10 mouse cellular contexts compared by ENCODE assay signal in the genomic region with DNA sequence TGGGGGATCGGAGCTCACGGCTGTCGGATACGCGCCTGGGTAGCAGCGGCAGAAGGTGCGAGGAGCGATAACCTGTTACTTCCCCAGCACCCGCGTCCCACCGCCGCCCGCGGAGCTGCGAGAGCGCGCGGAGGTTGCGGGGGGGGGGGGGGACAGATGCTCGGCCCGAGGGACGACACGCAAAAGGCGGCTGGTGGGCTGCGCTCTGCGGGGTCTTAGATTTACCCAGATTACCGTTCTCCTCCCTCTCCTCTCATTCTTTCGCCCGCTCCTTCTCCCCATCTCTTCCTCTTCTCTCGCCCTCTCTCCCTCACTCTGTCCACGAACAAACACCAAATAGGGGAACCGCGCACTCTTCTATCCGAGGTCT. TPM values are rescaled to one million over a fixed set of nuclear protein-coding genes. Genes with fewer than 3 reads are reported as not detected.
DNase-seq lines count a peak whose midpoint lies in the region; ATAC-seq and TF ChIP-seq lines count a peak whose summit lies in the region.
"Had no signal": no experiment of that assay in that cellular context is flagged by ENCODE, and none has a peak within 500 bp of the region (broad histone marks: within the 10 kb centered on the region; RNA-seq: fewer than 3 reads in every experiment).

No protein-coding gene starts in this region.

- no peaks in the 10 kb centered on the region for H3K9me3 ChIP-seq in kidney, postnatal 0 days (replicated peaks; ENCODE audit: low read length)
- no peaks in the 10 kb centered on the region for H3K9me3 ChIP-seq in embryonic facial prominence, embryonic 11.5 days (replicated peaks; ENCODE audit: control insufficient read depth, low read length)
- no peaks in the 10 kb centered on the region for H3K9me3 ChIP-seq in hindbrain, embryonic 14.5 days (ENCODE audit: control insufficient read depth, low read length)
- H3K9me3 ChIP-seq in midbrain, postnatal 0 days (ENCODE audit: low read length), result no peaks in the 10 kb centered on the region

- H3K27me3 ChIP-seq in kidney, postnatal 0 days (ENCODE audit: insufficient read depth, low read length), result peaks cover 86% of the 10 kb centered on the region
- peaks cover 76% of the 10 kb centered on the region for H3K27me3 ChIP-seq in embryonic facial prominence, embryonic 11.5 days (ENCODE audit: control insufficient read depth, insufficient read depth, low read length)
- H3K27me3 ChIP-seq in hindbrain, embryonic 14.5 days (ENCODE audit: control insufficient read depth, insufficient read depth, low read length), result peaks cover 82% of the 10 kb centered on the region
- H3K27me3 ChIP-seq in midbrain, postnatal 0 days (ENCODE audit: insufficient read depth, low read length), result peaks cover 18% of the 10 kb centered on the region

- no peaks in the 10 kb centered on the region for H3K36me3 ChIP-seq in kidney, postnatal 0 days (ENCODE audit: insufficient read depth, low read length)
- H3K36me3 ChIP-seq in embryonic facial prominence, embryonic 11.5 days (replicated peaks; ENCODE audit: control insufficient read depth, insufficient read depth, low read depth, low read length), result no peaks in the 10 kb centered on the region
- no peaks in the 10 kb centered on the region for H3K36me3 ChIP-seq in hindbrain, embryonic 14.5 days (replicated peaks; ENCODE audit: control insufficient read depth, insufficient read depth)
- no peaks in the 10 kb centered on the region for H3K36me3 ChIP-seq in midbrain, postnatal 0 days (ENCODE audit: insufficient read depth, low read length)

- TF ChIP-seq CTCF in kidney, postnatal 0 days (IDR thresholded peaks at IDR 0.05; ENCODE audit: low read depth), result no peak
- no peak for TF ChIP-seq CTCF in midbrain, postnatal 0 days (IDR thresholded peaks at IDR 0.05)

- peak overlapping the region; percentile 28 for H3K4me3 ChIP-seq in kidney, postnatal 0 days (replicated peaks; ENCODE audit: low read depth, low read length)
- H3K4me3 ChIP-seq in embryonic facial prominence, embryonic 11.5 days (ENCODE audit: low read depth, low read length), result peak overlapping the region; percentile 23
- H3K4me3 ChIP-seq in hindbrain, embryonic 14.5 days (replicated peaks; ENCODE audit: low read length), result peak overlapping the region; percentile 55
- peak overlapping the region; percentile 48 for H3K4me3 ChIP-seq in midbrain, postnatal 0 days (ENCODE audit: low read depth, low read length)

- ATAC-seq in kidney, postnatal 0 days (replicated peaks; ENCODE audit: low FRiP score, low read depth), result no peak
- ATAC-seq in embryonic facial prominence, embryonic 11.5 days (replicated peaks; ENCODE audit: insufficient number of reproducible peaks, low FRiP score, low TSS enrichment, low read depth), result no peak
- ATAC-seq in hindbrain, embryonic 14.5 days (ENCODE audit: low FRiP score), result no peak
- no peak for ATAC-seq in midbrain, postnatal 0 days (ENCODE audit: low FRiP score)

- H3K4me2 ChIP-seq in kidney, postnatal 0 days (ENCODE audit: low read length), result peak overlapping the region; percentile 53
- peak overlapping the region; percentile 3 for H3K4me2 ChIP-seq in embryonic facial prominence, embryonic 11.5 days (ENCODE audit: low read depth, low read length)
- peak overlapping the region; percentile 65 for H3K4me2 ChIP-seq in hindbrain, embryonic 14.5 days (replicated peaks)
- peak overlapping the region; percentile 60 for H3K4me2 ChIP-seq in midbrain, postnatal 0 days (ENCODE audit: low read depth, low read length, poor library complexity, severe bottlenecking)

- H3K9ac ChIP-seq in kidney, postnatal 0 days (ENCODE audit: low read depth, low read length), result no peak overlapping the region
- H3K9ac ChIP-seq in embryonic facial prominence, embryonic 11.5 days (replicated peaks; ENCODE audit: low read length), result no peak overlapping the region
- peak overlapping the region; percentile 80 for H3K9ac ChIP-seq in hindbrain, embryonic 14.5 days
- peak overlapping the region; percentile 73 for H3K9ac ChIP-seq in midbrain, postnatal 0 days (replicated peaks; ENCODE audit: low read length, poor library complexity, severe bottlenecking)

- no peak overlapping the region for H3K27ac ChIP-seq in kidney, postnatal 0 days
- H3K27ac ChIP-seq in embryonic facial prominence, embryonic 11.5 days (replicated peaks; ENCODE audit: low read depth, low read length), result no peak overlapping the region
- H3K27ac ChIP-seq in hindbrain, embryonic 14.5 days, result peak overlapping the region; percentile 95
- H3K27ac ChIP-seq in midbrain, postnatal 0 days (ENCODE audit: low read depth, low read length), result peak overlapping the region; percentile 88

- under 1% methylated on average over 28 of the region's 34 CpGs for WGBS in kidney, postnatal 0 days
- WGBS in embryonic facial prominence, embryonic 11.5 days, result 0% methylated on average over 28 of the region's 34 CpGs
- under 1% methylated on average over 32 of the region's 34 CpGs for WGBS in hindbrain, embryonic 14.5 days
- 3% methylated on average over 16 of the region's 34 CpGs for WGBS in midbrain, postnatal 0 days

- intact Hi-C loops in left cerebral cortex, postnatal 25 days (cut with DNase I), result loop anchor here (5.0 kb wide), 2 partner anchors 925 to 975 kb away; no protein-coding TSS in a partner anchor
- intact Hi-C loops in left cerebral cortex, postnatal 14 days (cut with DNase I), result no loop called here

- no peak for DNase-seq in kidney, postnatal 0 days (ENCODE audit: low spot score)
- no peak for DNase-seq in kidney, postnatal 36 days
- no peak for DNase-seq in embryonic facial prominence, embryonic 11.5 days (ENCODE audit: low spot score)
- DNase-seq in hindbrain, embryonic 14.5 days (ENCODE audit: low spot score), result no peak
- DNase-seq in midbrain, postnatal 0 days (ENCODE audit: low spot score), result no peak
- no peak for DNase-seq in left cerebral cortex, postnatal 25 days (ENCODE audit: low spot score in 2 of 2)
- no peak for DNase-seq in left cerebral cortex, postnatal 14 days (ENCODE audit: low spot score in 2 of 2)
- no peak for DNase-seq in adrenal gland, adult (ENCODE audit: inconsistent age in 2 of 2, low spot score in 1 of 2)
- DNase-seq: cerebellum, adult 8-10 months; thymus, postnatal 25 days had no signal

- H3K4me1 ChIP-seq in kidney, postnatal 0 days (replicated peaks; ENCODE audit: insufficient read depth, low read length), result peaks cover 20% of the 10 kb centered on the region
- 0 out of 2 replicates have a peak, but pooled peaks cover 2% of the 10 kb centered on the region for H3K4me1 ChIP-seq in embryonic facial prominence, embryonic 11.5 days (ENCODE audit: control insufficient read depth, insufficient read depth, low read length)
- peaks cover 10% of the 10 kb centered on the region; the same call in 1 of the 2 replicates for H3K4me1 ChIP-seq in hindbrain, embryonic 14.5 days (replicated peaks; ENCODE audit: control insufficient read depth, insufficient read depth, low read length)
- 0 out of 2 replicates have a peak, but pooled peaks cover 2% of the 10 kb centered on the region for H3K4me1 ChIP-seq in midbrain, postnatal 0 days (ENCODE audit: insufficient read depth, low read length)

RNA-seq across cellular contexts. Expression of gene Gad1, which starts 9.7 kb away (rescaled TPM):
- 0.25 and 0.26 TPM in 2 replicates for polyA plus RNA-seq in kidney, postnatal 0 days (2015; fragmentation: Nextera tagmentation; extraction: Ambion mirVana)
- 2.0 and 2.1 TPM in 2 replicates for polyA plus RNA-seq in embryonic facial prominence, embryonic 11.5 days (2014; fragmentation: Nextera tagmentation; extraction: Ambion mirVana)
- polyA plus RNA-seq in hindbrain, embryonic 14.5 days (2014; fragmentation: Nextera tagmentation; extraction: Ambion mirVana), result 89.8 and 119 TPM in 2 replicates
- total RNA-seq in midbrain, postnatal 0 days (2014; rRNA removed), result 154 and 181 TPM in 2 replicates
- polyA plus RNA-seq in midbrain, postnatal 0 days (2015; fragmentation: Nextera tagmentation; extraction: Ambion mirVana), result 160 and 176 TPM in 2 replicates
- total RNA-seq in left cerebral cortex, postnatal 25 days (2021), result 100 to 1,000 TPM; 313 to 395 TPM
- total RNA-seq in left cerebral cortex, postnatal 14 days (2021), result 100 to 1,000 TPM; 228 TPM

RNA-seq across cellular contexts. Expression of gene Erich2, which starts 54.0 kb away (rescaled TPM):
- 5.6 and 6.8 TPM in 2 replicates for polyA plus RNA-seq in kidney, postnatal 0 days (2015; fragmentation: Nextera tagmentation; extraction: Ambion mirVana)
- 0.67 and 1.4 TPM in 2 replicates for polyA plus RNA-seq in embryonic facial prominence, embryonic 11.5 days (2014; fragmentation: Nextera tagmentation; extraction: Ambion mirVana)
- polyA plus RNA-seq in hindbrain, embryonic 14.5 days (2014; fragmentation: Nextera tagmentation; extraction: Ambion mirVana), result 1.9 and 3.8 TPM in 2 replicates
- total RNA-seq in midbrain, postnatal 0 days (2014; rRNA removed), result 0.52 and 0.66 TPM in 2 replicates
- polyA plus RNA-seq in midbrain, postnatal 0 days (2015; fragmentation: Nextera tagmentation; extraction: Ambion mirVana), result 3.1 and 3.4 TPM in 2 replicates
- total RNA-seq in left cerebral cortex, postnatal 25 days (2021), result under 1 TPM; 0.21 to 0.50 TPM
- total RNA-seq in left cerebral cortex, postnatal 14 days (2021), result 1 to 10 TPM; 1.0 to 1.1 TPM

Comparison
In these comparisons a context has a peak if more than half of its experiments do, and no peak if none do; other contexts are left out.
1. H3K27ac ChIP-seq: peak in hindbrain, embryonic 14.5 days (single experiment) and midbrain, postnatal 0 days (single experiment); none in kidney, postnatal 0 days (single experiment) and embryonic facial prominence, embryonic 11.5 days (single experiment).
2. H3K4me2 ChIP-seq: peak in every context shown above with its lines; median percentile 65 in hindbrain, embryonic 14.5 days; 60 in midbrain, postnatal 0 days; 53 in kidney, postnatal 0 days; 3 in embryonic facial prominence, embryonic 11.5 days.
3. H3K9ac ChIP-seq: peak in hindbrain, embryonic 14.5 days (single experiment) and midbrain, postnatal 0 days (single experiment); none in kidney, postnatal 0 days (single experiment) and embryonic facial prominence, embryonic 11.5 days (single experiment).
4. RNA of gene Gad1, which starts 9.7 kb away (polyA plus RNA-seq): 160 to 176 TPM in midbrain, postnatal 0 days and 89.8 to 119 TPM in hindbrain, embryonic 14.5 days; 2.0 to 2.1 TPM in embryonic facial prominence, embryonic 11.5 days and 0.25 to 0.26 TPM in kidney, postnatal 0 days; every median in the first group is over 10 times any median in the second.
5. Peak in every context shown above with its lines, with median percentiles within 50 percentile points of each other: H3K4me3 ChIP-seq.